In the genomic region with DNA sequence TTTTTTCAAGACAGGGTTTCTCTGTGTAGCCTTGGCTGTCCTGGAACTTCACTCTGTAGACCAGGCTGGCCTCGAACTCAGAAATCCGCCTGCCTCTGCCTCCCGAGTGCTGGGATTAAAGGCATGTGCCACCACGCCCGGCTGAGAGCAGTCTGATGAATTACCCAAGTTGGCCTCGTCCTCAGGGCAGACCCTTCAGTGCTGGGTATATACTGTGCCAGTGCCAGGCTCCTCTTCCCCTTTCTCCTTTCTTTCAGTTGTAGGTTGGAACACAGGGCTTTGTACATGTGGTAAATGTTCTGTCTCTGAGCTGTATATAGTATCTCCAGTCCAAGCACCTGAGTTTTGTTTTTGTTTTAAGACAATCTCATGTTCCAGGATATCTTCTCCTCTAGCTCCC, we compare ENCODE assay signal across 9 mouse cellular contexts. TPM values are rescaled to one million over a fixed set of nuclear protein-coding genes. Genes with fewer than 3 reads are reported as not detected.
DNase-seq lines count a peak whose midpoint lies in the region; ATAC-seq and TF ChIP-seq lines count a peak whose summit lies in the region.
"Had no signal": no experiment of that assay in that cellular context is flagged by ENCODE, and none has a peak within 500 bp of the region (broad histone marks: within the 10 kb centered on the region; RNA-seq: fewer than 3 reads in every experiment).

No protein-coding gene starts in this region.

- no peak for TF ChIP-seq POLR2A in cerebellum, adult 2 months (IDR thresholded peaks at IDR 0.05; ENCODE audit: borderline replicate concordance, insufficient read depth, low read length)

- WGBS in cerebellum, adult 2 months = 37% methylated on average over 6 of the region's 6 CpGs
- 79% methylated on average over 6 of the region's 6 CpGs for WGBS in neural tube, embryonic 11.5 days
- 60% methylated on average over 6 of the region's 6 CpGs for WGBS in liver, embryonic 12.5 days (ENCODE audit: insufficient replicate concordance)

- H3K4me3 ChIP-seq in cerebellum, adult 2 months (replicated peaks; ENCODE audit: insufficient read depth, low read depth, low read length) = peak overlapping the region; percentile 24
- H3K4me3 ChIP-seq in neural tube, embryonic 11.5 days (ENCODE audit: low read depth, low read length) = peak overlapping the region; percentile 90; the same call in 1 of the 2 replicates
- H3K4me3 ChIP-seq in liver, embryonic 12.5 days = peak overlapping the region; percentile 75

- H3K4me2 ChIP-seq in neural tube, embryonic 11.5 days (ENCODE audit: low read depth) = peak overlapping the region; percentile 53
- H3K4me2 ChIP-seq in liver, embryonic 12.5 days = peak overlapping the region; percentile 73

- no peaks in the 10 kb centered on the region; the same call in 1 of the 2 replicates for H3K4me1 ChIP-seq in cerebellum, adult 2 months (ENCODE audit: control insufficient read depth, insufficient read depth, low read length)
- H3K4me1 ChIP-seq in neural tube, embryonic 11.5 days (ENCODE audit: control insufficient read depth, insufficient read depth, low read length) = peaks cover 14% of the 10 kb centered on the region
- H3K4me1 ChIP-seq in liver, embryonic 12.5 days = peaks cover 53% of the 10 kb centered on the region

- no peak for ATAC-seq in neural tube, embryonic 11.5 days (ENCODE audit: insufficient read depth, low FRiP score, low TSS enrichment)
- ATAC-seq in liver, embryonic 12.5 days = no peak

- H3K9ac ChIP-seq in neural tube, embryonic 11.5 days (ENCODE audit: low read length) = no peak overlapping the region
- peak overlapping the region; percentile 93 for H3K9ac ChIP-seq in liver, embryonic 12.5 days

- no peak for DNase-seq in cerebellum, adult 2 months
- no peak for DNase-seq in cerebellum, adult 11-12 months
- no peak for DNase-seq in neural tube, embryonic 11.5 days (ENCODE audit: low spot score)
- DNase-seq in neural tube, embryonic 10.5 days (ENCODE audit: extremely low spot score, low spot score) = no peak
- no peak for DNase-seq in frontal cortex, postnatal 10 days (ENCODE audit: low spot score in 2 of 2)
- no peak for DNase-seq in frontal cortex, postnatal 25 days (ENCODE audit: low spot score in 2 of 2)
- DNase-seq in MN1 (ENCODE audit: low spot score) = no peak
- DNase-seq: layer of hippocampus, adult 9-11 months had no signal

- no peaks in the 10 kb centered on the region for H3K36me3 ChIP-seq in neural tube, embryonic 11.5 days (ENCODE audit: control insufficient read depth, insufficient read depth, low read length)
- H3K36me3 ChIP-seq in liver, embryonic 12.5 days = peaks cover 26% of the 10 kb centered on the region

- H3K27ac ChIP-seq in cerebellum, adult 2 months (ENCODE audit: insufficient read depth, low read length) = no peak overlapping the region
- H3K27ac ChIP-seq in neural tube, embryonic 11.5 days (ENCODE audit: low read depth, low read length) = no peak overlapping the region
- H3K27ac ChIP-seq in liver, embryonic 12.5 days = peak overlapping the region; percentile 99

- no peak for TF ChIP-seq CTCF in cerebellum, adult 2 months (IDR thresholded peaks at IDR 0.05; ENCODE audit: borderline replicate concordance, insufficient read depth, low read depth, low read length)

- H3K27me3 ChIP-seq in cerebellum, adult 2 months (ENCODE audit: control insufficient read depth, insufficient read depth, low read length) = no peaks in the 10 kb centered on the region
- no peaks in the 10 kb centered on the region for H3K27me3 ChIP-seq in neural tube, embryonic 11.5 days (ENCODE audit: control insufficient read depth, insufficient read depth, low read length)
- H3K27me3 ChIP-seq in liver, embryonic 12.5 days (replicated peaks) = no peaks in the 10 kb centered on the region

- no peaks in the 10 kb centered on the region for H3K9me3 ChIP-seq in neural tube, embryonic 11.5 days (ENCODE audit: control insufficient read depth, low read length)
- no peaks in the 10 kb centered on the region for H3K9me3 ChIP-seq in liver, embryonic 12.5 days (replicated peaks)

RNA-seq across cellular contexts. Expression of a gene that starts 1.7 kb away (rescaled TPM):
- 35.6 and 36.7 TPM in 2 replicates for polyA plus RNA-seq in cerebellum, adult 2 months (2012; rRNA removed)
- polyA plus RNA-seq in neural tube, embryonic 11.5 days (2014; fragmentation: Nextera tagmentation; extraction: Ambion mirVana) = 58.2 and 58.5 TPM in 2 replicates
- polyA plus RNA-seq in liver, embryonic 12.5 days (2016; fragmentation: Nextera tagmentation; extraction: Ambion mirVana) = 42.0 and 44.8 TPM in 2 replicates

RNA-seq across cellular contexts. Expression of a gene that starts 30.2 kb away (rescaled TPM):
- 11.6 and 12.6 TPM in 2 replicates for polyA plus RNA-seq in cerebellum, adult 2 months (2012; rRNA removed)
- 14.3 and 15.2 TPM in 2 replicates for polyA plus RNA-seq in neural tube, embryonic 11.5 days (2014; fragmentation: Nextera tagmentation; extraction: Ambion mirVana)
- polyA plus RNA-seq in liver, embryonic 12.5 days (2016; fragmentation: Nextera tagmentation; extraction: Ambion mirVana) = 31.8 and 33.3 TPM in 2 replicates

RNA-seq across cellular contexts. Expression of a gene that starts 57.1 kb away (rescaled TPM):
- polyA plus RNA-seq in cerebellum, adult 2 months (2012; rRNA removed) = 43.7 and 44.7 TPM in 2 replicates
- 27.6 and 29.0 TPM in 2 replicates for polyA plus RNA-seq in neural tube, embryonic 11.5 days (2014; fragmentation: Nextera tagmentation; extraction: Ambion mirVana)
- 16.4 and 17.0 TPM in 2 replicates for polyA plus RNA-seq in liver, embryonic 12.5 days (2016; fragmentation: Nextera tagmentation; extraction: Ambion mirVana)

Comparison
In these comparisons a context has a peak if more than half of its experiments do, and no peak if none do; other contexts are left out.
1. H3K4me3 ChIP-seq: peak in every context shown above with its lines; median percentile 90 in neural tube, embryonic 11.5 days; 75 in liver, embryonic 12.5 days; 24 in cerebellum, adult 2 months.